Mouse (Mus musculus) intestine, postnatal 0 days (tissue): ENCODE results near the gene Tspan18. TPM values are rescaled to one million over a fixed set of nuclear protein-coding genes. Genes with fewer than 3 reads are reported as not detected.

ENCODE experiments used
- ATAC-seq: fragments of 200-750 bp; cut with Nextera tagmentation; 2 replicates; pipeline ENCODE4 v1.8.0; 2017; ENCODE audit warnings: mild to moderate bottlenecking, moderate TSS enrichment, moderate library complexity
- H3K27ac ChIP-seq: fragments of 300-500 bp; sonication (generic); 2 replicates; pipeline ENCODE4 v1.5.1; 2014; ENCODE audit warnings: mild to moderate bottlenecking, low read depth, low read length, moderate library complexity
- H3K27me3 ChIP-seq: fragments of 300-500 bp; sonication (generic); replicated peaks from 2 replicates; pipeline ENCODE4 v1.6.1; 2014; ENCODE audit warnings: low read length, mixed read lengths; ENCODE audit not compliant: control insufficient read depth, insufficient read depth
- H3K36me3 ChIP-seq: fragments of 300-500 bp; sonication (generic); 2 replicates; pipeline ENCODE4 v1.6.1; 2014; ENCODE audit warnings: mild to moderate bottlenecking, moderate library complexity; ENCODE audit not compliant: control insufficient read depth, insufficient read depth
- H3K4me1 ChIP-seq: fragments of 300-500 bp; sonication (generic); replicated peaks from 2 replicates; pipeline ENCODE4 v1.6.1; 2014; ENCODE audit warnings: antibody characterized with exemption, low read length, mixed read lengths; ENCODE audit not compliant: control insufficient read depth, insufficient read depth
- H3K4me2 ChIP-seq: fragments of 300-500 bp; sonication (generic); replicated peaks from 2 replicates; pipeline ENCODE4 v1.6.1; 2014; ENCODE audit warnings: low read depth, mild to moderate bottlenecking, moderate library complexity
- H3K4me3 ChIP-seq: fragments of 300-500 bp; sonication (generic); 2 replicates; pipeline ENCODE4 v1.5.1; 2014; ENCODE audit warnings: low read depth, low read length
- H3K9ac ChIP-seq: fragments of 300-500 bp; sonication (generic); 2 replicates; pipeline ENCODE4 v1.6.1; 2014; ENCODE audit warnings: mild to moderate bottlenecking, low read depth, low read length
- H3K9me3 ChIP-seq: fragments of 300-500 bp; sonication (generic); 2 replicates; pipeline ENCODE4 v1.6.1; 2016; ENCODE audit warnings: mixed run types; ENCODE audit not compliant: control insufficient read depth
- CTCF ChIP-seq: sonication (generic); IDR thresholded peaks from 2 replicates; pipeline ENCODE4 v1.5.1; 2016; ENCODE audit warnings: low read depth, mild to moderate bottlenecking, control low read depth, antibody characterized with exemption, moderate library complexity
- WGBS: fragments of 180-500 bp; shearing (Covaris S2); extraction: QIAGEN DNeasy Blood & Tissue Kit; methylation state at CpG from one replicate; pipeline ENCODE4 v1.1.7; 2014; 5-methylcytosine and 5-hydroxymethylcytosine counted together
- polyA plus RNA-seq: library from polyadenylated mRNA; unstranded; fragments of >200 nt; fragmentation: Nextera tagmentation; extraction: Ambion mirVana; gene quantifications from 2 replicates; pipeline ENCODE4 v1.2.1, GENCODE M21; 2015

The Tspan18 gene
- polyA plus RNA-seq, 1 experiment from 2014 or later, result 18.0 TPM

DNA sequence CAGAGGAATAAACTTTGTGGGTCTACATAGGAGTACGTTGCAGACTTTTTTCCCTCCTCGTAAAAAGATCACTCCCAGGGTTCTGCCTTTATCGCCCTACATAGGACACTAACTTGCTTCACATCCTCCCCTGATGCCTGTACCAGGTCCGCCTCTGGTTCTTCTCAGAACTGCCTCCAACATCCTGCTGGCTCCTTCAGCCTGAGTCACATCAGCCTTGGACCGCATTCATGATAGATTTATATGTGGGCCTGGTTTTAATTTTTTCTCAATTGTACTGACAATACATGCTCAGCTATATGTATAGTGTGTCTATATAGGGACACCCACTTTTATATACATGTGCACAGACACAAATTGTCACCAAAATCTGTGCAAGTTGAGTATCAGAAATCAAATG, 14.0 kb downstream of the Tspan18 start:
- 0 out of 2 replicates have a peak, but pooled peaks cover 4% of the 10 kb centered on the region for H3K4me1 ChIP-seq
- WGBS, result 74% methylated on average over 5 of the region's 5 CpGs
- no peak for TF ChIP-seq CTCF
- no peaks in the 10 kb centered on the region for H3K36me3 ChIP-seq
- H3K4me3 ChIP-seq, result no peak overlapping the region
- no peak for ATAC-seq
- H3K27me3 ChIP-seq, result no peaks in the 10 kb centered on the region
- H3K4me2 ChIP-seq, result no peak overlapping the region
- no peak overlapping the region for H3K27ac ChIP-seq
- 0 out of 2 replicates have a peak, but pooled peaks cover 4% of the 10 kb centered on the region for H3K9me3 ChIP-seq
- H3K9ac ChIP-seq, result no peak overlapping the region

DNA sequence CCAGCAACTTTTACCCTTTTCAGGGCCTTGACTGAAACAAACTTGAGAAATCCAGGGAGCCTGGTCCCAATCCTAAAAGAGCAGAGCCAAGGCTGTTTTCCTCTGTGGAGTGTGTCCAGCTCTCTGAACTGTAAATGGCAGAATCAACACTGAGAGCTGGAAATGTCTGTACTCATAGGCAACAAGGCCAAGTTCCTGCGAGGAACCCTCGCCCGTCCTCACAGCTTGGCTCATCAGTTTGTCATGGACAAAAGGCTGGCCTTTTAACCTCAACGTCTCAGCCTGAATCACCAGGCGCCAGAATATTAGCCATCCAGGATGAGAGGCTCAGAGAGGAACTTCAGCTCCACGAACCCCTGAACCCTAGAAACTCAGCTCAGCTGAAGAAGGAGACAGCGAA, 14.7 kb downstream of the Tspan18 start:
- Histone ChIP-seq H3K27me3 (no peaks in the 10 kb centered on the region), H3K9ac (no peak overlapping the region), H3K27ac (no peak overlapping the region), H3K4me3 (no peak overlapping the region), H3K9me3 (0 out of 2 replicates have a peak, but pooled peaks cover 4% of the 10 kb centered on the region), H3K4me1 (0 out of 2 replicates have a peak, but pooled peaks cover 4% of the 10 kb centered on the region), H3K4me2 (no peak overlapping the region), H3K36me3 (no peaks in the 10 kb centered on the region)
- ATAC-seq, result no peak
- no peak for TF ChIP-seq CTCF
- 60% methylated on average over 7 of the region's 7 CpGs for WGBS

- H3K36me3 ChIP-seq, result no peaks in the 10 kb centered on the region
- 91% methylated on average over 21 of the region's 21 CpGs for WGBS
- H3K4me3 ChIP-seq, result no peak overlapping the region
- H3K27ac ChIP-seq, result no peak overlapping the region
- H3K9ac ChIP-seq, result no peak overlapping the region
- no peak for TF ChIP-seq CTCF
- no peaks in the 10 kb centered on the region for H3K27me3 ChIP-seq
- ATAC-seq, result no peak
- 0 out of 2 replicates have a peak, but pooled peaks cover 10% of the 10 kb centered on the region for H3K4me1 ChIP-seq
- no peak overlapping the region for H3K4me2 ChIP-seq
- 0 out of 2 replicates have a peak, but pooled peaks cover 4% of the 10 kb centered on the region for H3K9me3 ChIP-seq
These were observed 15.4 kb downstream of the Tspan18 start for GRCm38 (mm10) chr2:93318781-93319349.

- H3K4me2 ChIP-seq, result 0 out of 2 replicates have a peak overlapping the region, but pooled peaks have one; percentile 14
- H3K4me1 ChIP-seq, result peaks cover 17% of the 10 kb centered on the region
- ATAC-seq, result peak; percentile 72
- no peaks in the 10 kb centered on the region for H3K36me3 ChIP-seq
- no peak overlapping the region for H3K27ac ChIP-seq
- 27% methylated on average over 15 of the region's 15 CpGs for WGBS
- H3K9me3 ChIP-seq, result no peaks in the 10 kb centered on the region
- H3K4me3 ChIP-seq, result no peak overlapping the region
- H3K9ac ChIP-seq, result no peak overlapping the region
- TF ChIP-seq CTCF, result no peak
- no peaks in the 10 kb centered on the region for H3K27me3 ChIP-seq
These were observed 20.3 kb downstream of the Tspan18 start for GRCm38 (mm10) chr2:93313768-93314632.

GRCm38 (mm10) chr2:93312458-93312857, 21.8 kb downstream of the Tspan18 start:
- WGBS, result 57% methylated on average over 3 of the region's 3 CpGs

GRCm38 (mm10) chr2:93309724-93310413, 24.4 kb downstream of the Tspan18 start:
- no peaks in the 10 kb centered on the region for H3K9me3 ChIP-seq
- no peak overlapping the region for H3K4me2 ChIP-seq
- no peak overlapping the region for H3K4me3 ChIP-seq
- H3K36me3 ChIP-seq, result no peaks in the 10 kb centered on the region
- peak overlapping the region; percentile 11; the same call in 1 of the 2 replicates for H3K27ac ChIP-seq
- no peak for ATAC-seq
- no peak overlapping the region for H3K9ac ChIP-seq
- 43% methylated on average over 14 of the region's 14 CpGs for WGBS
- no peaks in the 10 kb centered on the region for H3K27me3 ChIP-seq
- TF ChIP-seq CTCF, result no peak
- H3K4me1 ChIP-seq, result peaks cover 17% of the 10 kb centered on the region

More at GRCm38 (mm10) chr2:93312458-93312857, 21.8 kb downstream of the Tspan18 start:
- Histone ChIP-seq H3K36me3 (no peaks in the 10 kb centered on the region), H3K4me1 (peaks cover 17% of the 10 kb centered on the region), H3K4me2 (no peak overlapping the region), H3K27ac (no peak overlapping the region), H3K9ac (no peak overlapping the region), H3K9me3 (no peaks in the 10 kb centered on the region), H3K4me3 (no peak overlapping the region), H3K27me3 (no peaks in the 10 kb centered on the region)
- no peak for TF ChIP-seq CTCF
- no peak for ATAC-seq
